Mouse (Mus musculus): ENCODE measurements around the gene Rbmy.
"Not testable (repeated sequence)": the region's sequence is repeated elsewhere in the genome, so short reads cannot be mapped to it uniquely, and the experiment has no call there.

The Rbmy gene

DNA sequence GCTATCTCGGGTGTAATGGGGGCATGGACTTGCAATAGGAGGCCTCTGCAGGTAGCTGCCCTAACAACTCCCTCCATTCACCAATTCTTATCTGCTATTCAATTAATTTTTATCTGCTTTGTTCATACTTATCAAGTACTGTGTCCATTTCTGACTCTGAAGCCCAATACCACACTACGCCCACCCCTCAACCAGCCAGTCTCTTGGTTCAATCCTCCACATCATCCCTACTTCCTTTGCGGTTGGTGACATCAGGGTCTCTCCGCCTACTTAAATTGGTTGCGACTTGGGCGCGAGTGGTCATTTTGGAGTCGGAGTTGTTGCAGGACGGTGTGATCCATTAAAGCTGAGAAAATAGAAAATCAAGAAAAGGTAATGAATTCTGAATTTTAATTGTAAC lies at the start of gene Rbmy, which contains the start of gene Gm10256:
TSS of gene Rbmy (plus strand) at position 301 of the 400 bp plus-strand sequence.
TSS of gene Gm10256 (plus strand) at position 320 of the 400 bp plus-strand sequence.
- not testable (repeated sequence) for DNase-seq

DNA sequence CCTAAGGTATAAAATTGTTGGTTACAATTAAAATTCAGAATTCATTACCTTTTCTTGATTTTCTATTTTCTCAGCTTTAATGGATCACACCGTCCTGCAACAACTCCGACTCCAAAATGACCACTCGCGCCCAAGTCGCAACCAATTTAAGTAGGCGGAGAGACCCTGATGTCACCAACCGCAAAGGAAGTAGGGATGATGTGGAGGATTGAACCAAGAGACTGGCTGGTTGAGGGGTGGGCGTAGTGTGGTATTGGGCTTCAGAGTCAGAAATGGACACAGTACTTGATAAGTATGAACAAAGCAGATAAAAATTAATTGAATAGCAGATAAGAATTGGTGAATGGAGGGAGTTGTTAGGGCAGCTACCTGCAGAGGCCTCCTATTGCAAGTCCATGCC lies 34.4 kb upstream of the Rbmy start, which contains the start of gene Gm4064:
TSS of gene Gm4064 (minus strand) at position 101 of the 400 bp plus-strand sequence.
- DNase-seq, result not testable (repeated sequence)

All from thymus, postnatal 25 days (tissue).